ENCODE assay signal across 8 mouse cellular contexts in genomic region chr7:128462406-128462805, GRCm38 (mm10). TPM values are rescaled to one million over a fixed set of nuclear protein-coding genes. Genes with fewer than 3 reads are reported as not detected.
DNase-seq lines count a peak whose midpoint lies in the region; ATAC-seq lines count a peak whose summit lies in the region.

No protein-coding gene starts in this region.

- WGBS in heart, embryonic 10.5 days, result 69% methylated on average over 5 of the region's 5 CpGs
- 63% methylated on average over 5 of the region's 5 CpGs for WGBS in embryonic facial prominence, embryonic 12.5 days
- 70% methylated on average over 5 of the region's 5 CpGs for WGBS in limb, embryonic 13.5 days
- WGBS in neural tube, embryonic 15.5 days, result 81% methylated on average over 5 of the region's 5 CpGs

- ATAC-seq in embryonic facial prominence, embryonic 12.5 days (ENCODE audit: insufficient number of reproducible peaks, insufficient read depth, low FRiP score, low TSS enrichment), result no peak
- no peak for ATAC-seq in limb, embryonic 13.5 days (ENCODE audit: low FRiP score, low read depth)
- ATAC-seq in neural tube, embryonic 15.5 days (ENCODE audit: low FRiP score), result no peak

- intact Hi-C loops in heart, postnatal 36 days (cut with DNase I), result loop anchor here (5.0 kb wide), 4 partner anchors 60 to 215 kb away; partner anchors contain the start of genes Bag3, Inpp5f and Tgfb1i1

- peak overlapping the region; percentile 99 for H3K27ac ChIP-seq in heart, embryonic 10.5 days
- H3K27ac ChIP-seq in embryonic facial prominence, embryonic 12.5 days, result no peak overlapping the region
- H3K27ac ChIP-seq in limb, embryonic 13.5 days, result no peak overlapping the region
- no peak overlapping the region for H3K27ac ChIP-seq in neural tube, embryonic 15.5 days (replicated peaks)

- DNase-seq in heart, embryonic 10.5 days (ENCODE audit: low spot score), result no peak
- DNase-seq in heart, postnatal 36 days, result no peak
- peak; percentile 10 to 17 for DNase-seq in CD8-positive naive resting alpha-beta T cell, adult 2 months (ENCODE audit: low read depth in 2 of 2, low spot score in 2 of 2)
- DNase-seq in adrenal gland, adult 2 months, result no peak
- no peak for DNase-seq in urinary bladder, postnatal 4 days (ENCODE audit: low spot score in 2 of 2)

- H3K27me3 ChIP-seq in heart, embryonic 10.5 days (ENCODE audit: insufficient read depth, poor library complexity, severe bottlenecking), result no peaks in the 10 kb centered on the region
- H3K27me3 ChIP-seq in embryonic facial prominence, embryonic 12.5 days, result no peaks in the 10 kb centered on the region
- H3K27me3 ChIP-seq in limb, embryonic 13.5 days, result no peaks in the 10 kb centered on the region
- no peaks in the 10 kb centered on the region for H3K27me3 ChIP-seq in neural tube, embryonic 15.5 days (replicated peaks)

- H3K9me3 ChIP-seq in heart, embryonic 10.5 days, result no peaks in the 10 kb centered on the region
- no peaks in the 10 kb centered on the region for H3K9me3 ChIP-seq in embryonic facial prominence, embryonic 12.5 days
- no peaks in the 10 kb centered on the region for H3K9me3 ChIP-seq in limb, embryonic 13.5 days
- H3K9me3 ChIP-seq in neural tube, embryonic 15.5 days (replicated peaks), result no peaks in the 10 kb centered on the region

- peaks cover 19% of the 10 kb centered on the region for H3K4me1 ChIP-seq in heart, embryonic 10.5 days
- H3K4me1 ChIP-seq in embryonic facial prominence, embryonic 12.5 days, result peaks cover 3% of the 10 kb centered on the region; the same call in 1 of the 2 replicates
- peaks cover 17% of the 10 kb centered on the region for H3K4me1 ChIP-seq in limb, embryonic 13.5 days
- H3K4me1 ChIP-seq in neural tube, embryonic 15.5 days, result peaks cover 24% of the 10 kb centered on the region

- no peaks in the 10 kb centered on the region for H3K36me3 ChIP-seq in heart, embryonic 10.5 days
- no peaks in the 10 kb centered on the region for H3K36me3 ChIP-seq in embryonic facial prominence, embryonic 12.5 days
- no peaks in the 10 kb centered on the region for H3K36me3 ChIP-seq in limb, embryonic 13.5 days
- H3K36me3 ChIP-seq in neural tube, embryonic 15.5 days, result no peaks in the 10 kb centered on the region

- peak overlapping the region; percentile 93; the same call in 1 of the 2 replicates for H3K4me3 ChIP-seq in heart, embryonic 10.5 days
- peak overlapping the region; percentile 79; the same call in 1 of the 2 replicates for H3K4me3 ChIP-seq in embryonic facial prominence, embryonic 12.5 days
- peak overlapping the region; percentile 89 for H3K4me3 ChIP-seq in limb, embryonic 13.5 days
- peak overlapping the region; percentile 90 for H3K4me3 ChIP-seq in neural tube, embryonic 15.5 days (replicated peaks)

- H3K4me2 ChIP-seq in embryonic facial prominence, embryonic 12.5 days (replicated peaks), result peak overlapping the region; percentile 87
- peak overlapping the region; percentile 74 for H3K4me2 ChIP-seq in limb, embryonic 13.5 days (replicated peaks)
- H3K4me2 ChIP-seq in neural tube, embryonic 15.5 days, result peak overlapping the region; percentile 72

- no peak overlapping the region for H3K9ac ChIP-seq in embryonic facial prominence, embryonic 12.5 days
- H3K9ac ChIP-seq in limb, embryonic 13.5 days, result peak overlapping the region; percentile 58; the same call in 1 of the 2 replicates
- no peak overlapping the region for H3K9ac ChIP-seq in neural tube, embryonic 15.5 days (replicated peaks)

RNA-seq across cellular contexts. Expression of gene Tial1, which starts 0.9 kb away (rescaled TPM):
- polyA plus RNA-seq in heart, embryonic 10.5 days (2016; fragmentation: Nextera tagmentation; extraction: Ambion mirVana), result 16.3 and 19.9 TPM in 2 replicates
- 10 to 100 TPM; 40.6 to 41.7 TPM for total RNA-seq in heart, postnatal 36 days (2021)
- 34.5 and 36.8 TPM in 2 replicates for polyA plus RNA-seq in embryonic facial prominence, embryonic 12.5 days (2016; fragmentation: Nextera tagmentation; extraction: Ambion mirVana)
- 37.1 and 39.6 TPM in 2 replicates for polyA plus RNA-seq in limb, embryonic 13.5 days (2015; fragmentation: Nextera tagmentation; extraction: Ambion mirVana)
- polyA plus RNA-seq in neural tube, embryonic 15.5 days (2015; fragmentation: Nextera tagmentation; extraction: Ambion mirVana), result 26.3 and 26.9 TPM in 2 replicates
- total RNA-seq in adrenal gland, adult 2 months (2021), result 10 to 100 TPM; 73.1 to 96.3 TPM
- 26.4 and 33.0 TPM in 2 replicates for polyA plus RNA-seq in adrenal gland, adult 2 months (2012; rRNA removed)

RNA-seq across cellular contexts. Expression of gene Rgs10, which starts 43.8 kb away (rescaled TPM):
- 16.4 and 19.3 TPM in 2 replicates for polyA plus RNA-seq in heart, embryonic 10.5 days (2016; fragmentation: Nextera tagmentation; extraction: Ambion mirVana)
- 10 to 100 TPM in 1 of 2 experiments, 1 to 10 TPM in 1; 9.5 to 12.1 TPM for total RNA-seq in heart, postnatal 36 days (2021)
- 13.6 and 14.0 TPM in 2 replicates for polyA plus RNA-seq in embryonic facial prominence, embryonic 12.5 days (2016; fragmentation: Nextera tagmentation; extraction: Ambion mirVana)
- polyA plus RNA-seq in limb, embryonic 13.5 days (2015; fragmentation: Nextera tagmentation; extraction: Ambion mirVana), result 12.7 and 14.2 TPM in 2 replicates
- polyA plus RNA-seq in neural tube, embryonic 15.5 days (2015; fragmentation: Nextera tagmentation; extraction: Ambion mirVana), result 52.9 and 60.1 TPM in 2 replicates
- 10 to 100 TPM; 10.5 to 23.8 TPM for total RNA-seq in adrenal gland, adult 2 months (2021)
- polyA plus RNA-seq in adrenal gland, adult 2 months (2012; rRNA removed), result 9.1 and 11.9 TPM in 2 replicates

Comparison
In these comparisons a context has a peak if more than half of its experiments do, and no peak if none do; other contexts are left out.
1. DNase-seq: peak in CD8-positive naive resting alpha-beta T cell, adult 2 months (2 of 2); none in heart, embryonic 10.5 days (single experiment), heart, postnatal 36 days (0 of 2), adrenal gland, adult 2 months (single experiment) and urinary bladder, postnatal 4 days (0 of 2).
2. Peak in every context shown above with its lines, with median percentiles within 50 percentile points of each other: H3K4me3 ChIP-seq and H3K4me2 ChIP-seq.